Mouse (Mus musculus) forebrain, embryonic 11.5 days (tissue): ENCODE data around the gene Slc22a23. TPM values are rescaled to one million over a fixed set of nuclear protein-coding genes. Genes with fewer than 3 reads are reported as not detected.

Source experiments
- ATAC-seq: fragments of 200-750 bp; cut with Nextera tagmentation; replicated peaks from 2 replicates; pipeline ENCODE4 v1.8.0; 2017; ENCODE audit warnings: moderate TSS enrichment; ENCODE audit not compliant: low FRiP score
- DNase-seq: peaks from one replicate; pipeline ENCODE4 v3.0.0-alpha.2; 2017; ENCODE audit warnings: low spot score
- H3K27ac ChIP-seq: fragments of 300-500 bp; sonication (generic); 2 replicates; pipeline ENCODE4 v1.5.1; 2014; ENCODE audit warnings: low read depth, low read length
- H3K27me3 ChIP-seq: fragments of 300-500 bp; sonication (generic); 2 replicates; pipeline ENCODE4 v1.6.1; 2014; ENCODE audit warnings: mild to moderate bottlenecking, low read length, mixed read lengths; ENCODE audit not compliant: control insufficient read depth, insufficient read depth
- H3K36me3 ChIP-seq: fragments of 300-500 bp; sonication (generic); 2 replicates; pipeline ENCODE4 v1.6.1; 2014; ENCODE audit warnings: mild to moderate bottlenecking, low read length, moderate library complexity, mixed read lengths; ENCODE audit not compliant: control insufficient read depth, insufficient read depth
- H3K4me1 ChIP-seq: fragments of 300-500 bp; sonication (generic); replicated peaks from 2 replicates; pipeline ENCODE4 v1.6.1; 2014; ENCODE audit warnings: low read length, mixed read lengths; ENCODE audit not compliant: control insufficient read depth, insufficient read depth
- H3K4me2 ChIP-seq: fragments of 300-500 bp; sonication (generic); 2 replicates; pipeline ENCODE4 v1.6.1; 2014; ENCODE audit warnings: low read depth, mild to moderate bottlenecking, low read length, moderate library complexity, mixed read lengths; ENCODE audit not compliant: severe bottlenecking
- H3K4me3 ChIP-seq: fragments of 300-500 bp; sonication (generic); 2 replicates; pipeline ENCODE4 v1.5.1; 2014; ENCODE audit warnings: low read depth, low read length
- H3K9ac ChIP-seq: fragments of 300-500 bp; sonication (generic); 2 replicates; pipeline ENCODE4 v1.6.1; 2014; ENCODE audit warnings: low read length
- H3K9me3 ChIP-seq: fragments of 300-500 bp; sonication (generic); 2 replicates; pipeline ENCODE4 v1.6.1; 2016; ENCODE audit warnings: low read length, mixed read lengths; ENCODE audit not compliant: control insufficient read depth
- WGBS: fragments of 180-500 bp; shearing (Covaris S2); extraction: QIAGEN DNeasy Blood & Tissue Kit; methylation state at CpG from one replicate; pipeline ENCODE4 v1.1.7; 2014; 5-methylcytosine and 5-hydroxymethylcytosine counted together
- polyA plus RNA-seq: library from polyadenylated mRNA; unstranded; fragments of >200 nt; fragmentation: Nextera tagmentation; extraction: Ambion mirVana; gene quantifications from 2 replicates; pipeline ENCODE4 v1.2.1, GENCODE M21; 2014

Gene Slc22a23
- polyA plus RNA-seq, 1 experiment from 2014 or later: 16.9 TPM

DNA sequence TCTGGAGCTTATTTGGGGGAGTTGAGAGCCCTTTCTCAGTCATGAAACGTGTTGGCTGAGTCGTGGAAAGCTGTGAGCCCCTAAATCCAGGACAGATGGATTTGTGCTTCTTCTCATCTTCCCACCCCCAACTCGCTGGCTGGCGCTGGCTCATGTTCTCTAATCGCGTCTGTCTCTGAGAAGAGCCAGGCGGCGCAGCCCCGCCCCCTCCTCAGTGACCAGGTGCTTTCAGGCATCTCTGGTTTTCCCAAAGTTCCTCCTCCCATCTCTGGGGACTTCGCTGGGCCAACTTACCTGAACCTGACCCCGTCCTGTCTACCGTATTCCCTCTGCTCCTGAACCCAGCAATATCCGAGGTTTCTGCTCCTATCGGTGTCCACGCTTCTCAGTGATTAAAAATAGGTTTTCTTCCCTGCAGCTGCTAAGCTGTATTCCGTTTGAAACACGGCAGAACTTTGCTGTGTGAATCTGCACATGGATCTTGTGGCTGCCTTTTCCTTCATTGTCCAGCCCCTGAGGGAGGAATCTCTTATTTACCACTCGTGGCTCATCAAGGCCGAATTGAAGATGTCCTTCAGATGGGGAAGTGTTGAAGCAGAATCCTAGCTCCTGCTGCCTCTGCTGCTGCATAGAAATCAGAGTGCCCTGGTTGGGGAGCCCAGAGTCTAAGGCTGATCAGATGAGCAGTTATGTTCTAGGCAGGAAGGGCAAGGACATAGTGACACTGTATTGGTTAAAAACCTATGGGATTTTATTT lies 194.5 kb downstream of the Slc22a23 start:
- DNase-seq (peak; percentile 71), ATAC-seq (no peak)
- Histone ChIP-seq H3K27ac (peak overlapping the region; percentile 100), H3K4me1 (peaks cover 30% of the 10 kb centered on the region), H3K36me3 (no peaks in the 10 kb centered on the region), H3K4me3 (no peak overlapping the region), H3K9me3 (no peaks in the 10 kb centered on the region), H3K27me3 (no peaks in the 10 kb centered on the region), H3K9ac (peak overlapping the region; percentile 66), H3K4me2 (peak overlapping the region; percentile 63)
- WGBS: 12% methylated on average over 19 of the region's 19 CpGs

DNA sequence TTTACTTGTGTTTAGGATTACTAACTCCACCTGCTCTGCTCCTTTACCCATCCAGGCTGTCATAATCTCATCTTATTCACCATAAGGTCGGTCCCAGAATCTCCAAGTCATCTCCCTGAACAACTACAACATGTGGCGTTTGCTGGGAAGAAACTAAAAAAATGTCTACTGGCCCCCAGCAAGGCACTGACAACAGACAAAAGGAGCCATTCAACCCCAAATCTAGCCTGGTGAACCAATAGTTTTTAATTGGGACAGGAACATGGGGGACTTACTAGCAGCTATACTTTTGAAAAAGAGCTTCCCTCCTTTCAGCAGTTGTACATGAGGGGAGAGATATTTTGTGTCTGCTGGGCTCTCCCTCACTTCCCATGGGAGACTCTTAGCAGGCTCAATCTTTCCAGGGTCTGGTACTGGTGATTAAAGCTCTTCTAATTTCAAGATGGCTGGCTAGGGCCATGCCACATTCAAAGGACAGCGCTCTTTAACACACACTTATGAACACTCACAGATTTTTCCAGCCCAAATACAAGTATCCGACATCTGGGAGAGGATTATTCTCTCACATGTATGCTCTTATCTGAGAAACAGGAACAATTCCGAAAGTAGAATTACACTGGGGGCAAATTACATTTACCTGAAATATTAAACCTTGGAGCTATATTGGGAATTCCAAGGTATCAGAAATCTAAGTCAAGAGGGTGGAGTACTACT lies 195.4 kb downstream of the Slc22a23 start:
- Histone ChIP-seq H3K4me1 (peaks cover 30% of the 10 kb centered on the region), H3K36me3 (no peaks in the 10 kb centered on the region), H3K27ac (peak overlapping the region; percentile 100), H3K27me3 (no peaks in the 10 kb centered on the region), H3K4me2 (peak overlapping the region; percentile 63), H3K9me3 (no peaks in the 10 kb centered on the region), H3K9ac (peak overlapping the region; percentile 66), H3K4me3 (peak overlapping the region; percentile 27)
- 41% methylated on average over 5 of the region's 5 CpGs for WGBS
- ATAC-seq (no peak), DNase-seq (no peak)

DNA sequence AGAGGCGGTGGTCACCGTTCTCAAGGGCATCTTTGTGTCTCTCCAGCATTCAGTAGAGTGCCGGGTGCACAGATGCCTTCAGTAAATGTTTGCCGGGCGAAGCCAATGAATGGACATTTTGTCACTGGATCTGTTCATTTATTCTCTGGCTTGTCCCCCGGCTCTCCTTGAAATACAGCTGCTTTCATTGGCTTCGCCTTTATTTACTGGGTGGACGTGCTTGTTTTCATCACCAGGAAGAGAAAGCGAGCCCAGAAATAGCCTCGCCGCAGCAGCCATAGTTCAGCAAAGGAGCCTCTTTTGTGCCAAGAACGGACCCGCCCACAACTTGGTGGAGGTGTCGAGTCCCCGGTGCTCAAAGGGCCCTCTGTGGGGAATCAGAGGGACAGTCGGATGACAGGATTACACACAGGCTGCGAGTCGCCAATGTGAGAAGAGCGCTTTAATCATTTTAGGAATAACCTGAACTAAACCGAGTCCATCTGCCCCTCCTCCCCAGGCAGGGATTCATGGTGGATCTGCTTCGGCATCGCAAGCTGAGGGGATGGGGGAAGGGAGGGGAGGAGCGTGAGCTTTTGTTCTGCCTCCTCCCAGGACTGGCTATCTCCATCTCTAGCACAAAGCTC lies 196.1 kb downstream of the Slc22a23 start:
- no peaks in the 10 kb centered on the region for H3K36me3 ChIP-seq
- H3K4me2 ChIP-seq: peak overlapping the region; percentile 63
- WGBS: under 1% methylated on average over 23 of the region's 23 CpGs
- peak overlapping the region; percentile 100 for H3K27ac ChIP-seq
- ATAC-seq (peak; percentile 90), DNase-seq (peak; percentile 90)
- H3K9ac ChIP-seq: peak overlapping the region; percentile 66
- no peaks in the 10 kb centered on the region for H3K27me3 ChIP-seq
- peaks cover 25% of the 10 kb centered on the region for H3K4me1 ChIP-seq
- H3K9me3 ChIP-seq: no peaks in the 10 kb centered on the region
- H3K4me3 ChIP-seq: peak overlapping the region; percentile 27

GRCm38 (mm10) chr13:34148181-34148580 lies 196.8 kb downstream of the Slc22a23 start:
- WGBS: 38% methylated on average over 3 of the region's 3 CpGs
- H3K9me3 ChIP-seq: no peaks in the 10 kb centered on the region

GRCm38 (mm10) chr13:34146916-34147315 lies 198.1 kb downstream of the Slc22a23 start:
- ATAC-seq (no peak), DNase-seq (no peak)
- 60% methylated on average over 3 of the region's 3 CpGs for WGBS
- H3K36me3 ChIP-seq: no peaks in the 10 kb centered on the region
- H3K9ac ChIP-seq: no peak overlapping the region
- no peaks in the 10 kb centered on the region for H3K27me3 ChIP-seq
- no peak overlapping the region for H3K4me2 ChIP-seq
- H3K9me3 ChIP-seq: no peaks in the 10 kb centered on the region
- H3K4me3 ChIP-seq: no peak overlapping the region
- no peak overlapping the region for H3K27ac ChIP-seq
- peaks cover 23% of the 10 kb centered on the region for H3K4me1 ChIP-seq

More at GRCm38 (mm10) chr13:34148181-34148580, 196.8 kb downstream of the Slc22a23 start:
- H3K4me2 ChIP-seq: peak overlapping the region; percentile 63
- peaks cover 25% of the 10 kb centered on the region for H3K4me1 ChIP-seq
- H3K27me3 ChIP-seq: no peaks in the 10 kb centered on the region
- no peaks in the 10 kb centered on the region for H3K36me3 ChIP-seq
- no peak; the same call in 1 of the 2 replicates for ATAC-seq
- peak overlapping the region; percentile 100 for H3K27ac ChIP-seq
- peak overlapping the region; percentile 66 for H3K9ac ChIP-seq
- no peak for DNase-seq
- no peak overlapping the region for H3K4me3 ChIP-seq

GRCm38 (mm10) chr13:34143389-34143788 lies 201.6 kb downstream of the Slc22a23 start:
- no peak for ATAC-seq
- Histone ChIP-seq H3K36me3 (no peaks in the 10 kb centered on the region), H3K4me2 (no peak overlapping the region), H3K9ac (no peak overlapping the region), H3K4me1 (peaks cover 8% of the 10 kb centered on the region), H3K27ac (no peak overlapping the region), H3K9me3 (no peaks in the 10 kb centered on the region), H3K4me3 (no peak overlapping the region), H3K27me3 (no peaks in the 10 kb centered on the region)
- DNase-seq: no peak
- WGBS: 75% methylated on average over 5 of the region's 5 CpGs

DNA sequence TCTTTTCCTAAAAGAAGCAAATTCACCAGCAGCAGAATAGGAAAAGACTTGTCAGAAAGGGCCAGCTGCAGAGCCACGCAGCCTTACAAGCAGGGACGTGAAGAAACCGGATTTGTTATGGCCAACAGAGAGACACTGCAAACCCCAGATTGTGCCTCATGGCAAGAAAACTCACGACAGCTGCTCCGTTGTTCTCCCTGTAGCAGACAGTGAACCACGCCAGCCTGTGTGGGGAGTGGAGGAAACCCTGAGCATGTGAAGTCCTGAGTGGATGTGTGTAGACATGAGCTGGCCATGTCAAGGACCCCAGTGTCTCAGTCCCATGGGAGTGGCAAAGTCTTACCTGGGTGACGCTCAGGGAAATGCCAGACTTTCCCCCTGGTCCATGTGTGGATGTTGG lies 208.4 kb downstream of the Slc22a23 start:
- H3K36me3 ChIP-seq: no peaks in the 10 kb centered on the region
- 76% methylated on average over 7 of the region's 7 CpGs for WGBS
- peaks cover 12% of the 10 kb centered on the region for H3K4me1 ChIP-seq
- H3K9ac ChIP-seq: no peak overlapping the region
- no peaks in the 10 kb centered on the region for H3K27me3 ChIP-seq
- H3K27ac ChIP-seq: no peak overlapping the region
- no peaks in the 10 kb centered on the region for H3K9me3 ChIP-seq
- H3K4me2 ChIP-seq: no peak overlapping the region
- DNase-seq (no peak), ATAC-seq (no peak)
- no peak overlapping the region for H3K4me3 ChIP-seq

DNA sequence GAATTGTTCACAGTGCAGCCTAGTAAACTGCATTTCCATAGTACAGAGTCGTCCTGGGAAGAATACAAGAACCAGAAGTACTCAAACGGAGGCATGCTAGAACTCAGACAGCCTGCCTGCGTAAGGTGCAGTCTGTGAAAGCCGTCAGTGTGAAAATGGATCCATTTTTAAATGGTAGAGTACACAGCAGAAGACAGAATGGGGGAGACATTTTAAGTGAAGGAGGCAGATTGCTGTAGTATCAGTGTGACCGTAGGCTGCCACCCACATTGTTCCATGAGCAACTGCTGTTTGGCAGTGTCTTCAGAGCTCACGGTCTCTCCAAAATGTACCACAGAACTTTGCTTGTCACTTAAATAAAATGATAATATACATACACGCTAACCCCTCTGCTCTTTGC lies 210.7 kb downstream of the Slc22a23 start:
- H3K9ac ChIP-seq: peak overlapping the region; percentile 80
- peak overlapping the region; percentile 100 for H3K27ac ChIP-seq
- ATAC-seq (no peak), DNase-seq (no peak)
- no peaks in the 10 kb centered on the region for H3K36me3 ChIP-seq
- WGBS: 18% methylated on average over 7 of the region's 7 CpGs
- H3K27me3 ChIP-seq: no peaks in the 10 kb centered on the region
- H3K4me3 ChIP-seq: peak overlapping the region; percentile 93; the same call in 1 of the 2 replicates
- H3K4me1 ChIP-seq: peaks cover 14% of the 10 kb centered on the region
- peak overlapping the region; percentile 80; the same call in 1 of the 2 replicates for H3K4me2 ChIP-seq
- no peaks in the 10 kb centered on the region for H3K9me3 ChIP-seq
